Mouse (Mus musculus) heart, postnatal 0 days (tissue): ENCODE results near the gene Wdr91. TPM values are rescaled to one million over a fixed set of nuclear protein-coding genes. Genes with fewer than 3 reads are reported as not detected.

ENCODE experiments used
- ATAC-seq: fragments of 200-750 bp; cut with Nextera tagmentation; 2 replicates; pipeline ENCODE4 v1.8.0; 2017; ENCODE audit warnings: low read depth, moderate number of reproducible peaks, moderate library complexity; ENCODE audit not compliant: insufficient read depth
- DNase-seq: peaks from one replicate; pipeline ENCODE4 v3.0.0-alpha.2; 2016; ENCODE audit warnings: low spot score
- H3K27ac ChIP-seq: fragments of 300-500 bp; sonication (generic); 2 replicates; pipeline ENCODE4 v1.5.1; 2014; ENCODE audit warnings: low read depth, mild to moderate bottlenecking
- H3K27me3 ChIP-seq: fragments of 300-500 bp; sonication (generic); 2 replicates; pipeline ENCODE4 v1.6.1; 2014; ENCODE audit warnings: low read length, mixed read lengths; ENCODE audit not compliant: control insufficient read depth, insufficient read depth
- H3K36me3 ChIP-seq: fragments of 300-500 bp; sonication (generic); replicated peaks from 2 replicates; pipeline ENCODE4 v1.6.1; 2014; ENCODE audit warnings: low read length, mixed read lengths; ENCODE audit not compliant: control insufficient read depth, insufficient read depth
- H3K4me1 ChIP-seq: fragments of 300-500 bp; sonication (generic); 2 replicates; pipeline ENCODE4 v1.6.1; 2014; ENCODE audit warnings: antibody characterized with exemption; ENCODE audit not compliant: control insufficient read depth, insufficient read depth
- H3K4me2 ChIP-seq: fragments of 300-500 bp; sonication (generic); 2 replicates; pipeline ENCODE4 v1.6.1; 2014; ENCODE audit warnings: low read depth, mild to moderate bottlenecking, low read length, moderate library complexity
- H3K4me3 ChIP-seq: fragments of 300-500 bp; sonication (generic); 2 replicates; pipeline ENCODE4 v1.5.1; 2014; ENCODE audit warnings: low read depth, low read length
- H3K9ac ChIP-seq: fragments of 300-500 bp; sonication (generic); replicated peaks from 2 replicates; pipeline ENCODE4 v1.6.1; 2014; ENCODE audit warnings: low read depth, low read length, mixed read lengths
- H3K9me3 ChIP-seq: fragments of 300-500 bp; sonication (generic); replicated peaks from 2 replicates; pipeline ENCODE4 v1.6.1; 2016; ENCODE audit warnings: low read length; ENCODE audit not compliant: control insufficient read depth
- CTCF ChIP-seq: IDR thresholded peaks from 2 replicates; pipeline ENCODE4 v1.5.1; 2016; ENCODE audit warnings: antibody characterized with exemption, control low read depth, low read depth
- EP300 ChIP-seq: IDR thresholded peaks from 2 replicates; pipeline ENCODE4 v1.6.1; 2016; ENCODE audit warnings: antibody characterized with exemption, low read depth
- WGBS: fragments of 180-500 bp; shearing (Covaris S2); extraction: QIAGEN DNeasy Blood & Tissue Kit; methylation state at CpG from one replicate; pipeline ENCODE4 v1.1.7; 2014; 5-methylcytosine and 5-hydroxymethylcytosine counted together
- polyA plus RNA-seq: library from polyadenylated mRNA; unstranded; fragments of >200 nt; fragmentation: Nextera tagmentation; extraction: Ambion mirVana; gene quantifications from 2 replicates; pipeline ENCODE4 v1.2.1, GENCODE M21; 2015
- total RNA-seq: library from RNA; depleted of rRNA; stranded (reverse); fragments of >200 nt; gene quantifications from 2 replicates; pipeline ENCODE4 v1.2.3, GENCODE M21; 2014; ENCODE audit warnings: low replicate concordance

The Wdr91 gene
- total and polyA plus RNA-seq, 2 experiments from 2014 or later: 8.6 to 25.2 TPM

DNA sequence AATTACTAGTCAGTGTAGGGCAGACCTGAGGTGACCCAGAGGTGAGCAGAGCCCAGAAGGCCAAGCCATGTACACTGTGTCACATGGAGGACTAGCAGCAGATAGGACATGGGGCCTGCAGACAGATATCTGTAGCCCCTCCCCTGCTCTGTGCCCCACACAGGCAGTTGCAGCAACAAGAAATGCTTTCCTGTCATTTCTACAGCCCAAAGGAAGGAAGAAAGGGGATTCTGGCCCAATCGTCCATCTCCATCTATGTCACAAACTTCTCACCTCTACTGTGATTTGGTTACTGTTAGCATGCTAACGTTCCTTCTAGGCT lies 33.9 kb downstream of the Wdr91 start:
- peak overlapping the region; percentile 77 for H3K4me3 ChIP-seq

DNA sequence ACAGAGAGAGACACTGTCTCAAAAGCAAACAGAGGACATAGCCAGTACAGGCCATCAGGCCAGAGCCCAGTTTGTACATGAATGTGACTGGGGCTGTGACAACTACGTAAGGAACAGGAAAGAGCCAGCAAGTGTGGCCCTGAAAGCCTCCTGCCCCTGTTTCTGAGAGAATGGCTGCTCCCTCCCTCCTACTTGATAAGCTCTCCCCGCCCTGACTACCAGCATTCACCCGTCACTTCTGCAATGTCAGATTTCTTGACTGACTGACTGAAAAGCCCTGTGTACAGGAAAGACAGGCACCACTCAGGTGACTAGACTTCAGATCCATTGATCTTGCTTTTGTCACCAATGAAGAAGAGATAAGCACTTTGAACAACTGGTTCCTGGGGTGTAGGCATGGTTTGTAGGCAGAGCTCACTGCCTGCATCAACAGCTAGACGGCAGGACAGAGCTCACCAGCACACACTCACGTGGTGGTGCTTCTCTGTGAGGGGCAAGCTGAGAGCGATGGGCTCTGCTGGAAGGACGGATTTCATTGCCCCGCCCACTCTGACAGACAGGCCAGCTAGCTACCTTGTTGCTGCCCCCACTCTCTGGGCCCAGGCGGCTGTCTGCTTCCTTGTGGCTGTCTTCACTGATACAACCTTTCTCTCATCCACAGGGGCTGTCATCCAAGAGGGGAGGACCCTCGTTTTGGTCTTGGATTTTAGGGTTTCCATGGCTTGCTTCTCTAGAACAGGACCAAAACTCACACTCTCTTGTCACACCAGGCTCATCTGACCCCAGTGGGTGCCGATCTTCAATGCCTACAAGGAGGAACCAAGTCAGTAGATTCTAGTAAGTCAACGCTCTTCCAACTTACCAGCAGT lies 34.5 kb downstream of the Wdr91 start:
- Histone ChIP-seq H3K4me2 (peak overlapping the region; percentile 69; the same call in 1 of the 2 replicates), H3K27ac (peak overlapping the region; percentile 95), H3K36me3 (peaks cover 10% of the 10 kb centered on the region), H3K4me3 (no peak overlapping the region), H3K27me3 (no peaks in the 10 kb centered on the region), H3K4me1 (peaks cover 25% of the 10 kb centered on the region), H3K9ac (no peak overlapping the region), H3K9me3 (no peaks in the 10 kb centered on the region)
- 40% methylated on average over 12 of the region's 12 CpGs for WGBS
- DNase-seq (no peak), ATAC-seq (no peak)
- TF ChIP-seq CTCF: peak; percentile 18; the same call in 1 of the 2 replicates
- no peak for TF ChIP-seq EP300

More for the DNA sequence above, 33.9 kb downstream of the Wdr91 start:
- H3K36me3 ChIP-seq: peaks cover 14% of the 10 kb centered on the region
- peak overlapping the region; percentile 95 for H3K27ac ChIP-seq
- ATAC-seq (no peak), DNase-seq (no peak)
- no peaks in the 10 kb centered on the region for H3K27me3 ChIP-seq
- peaks cover 25% of the 10 kb centered on the region for H3K4me1 ChIP-seq
- WGBS: 19% methylated on average over 2 of the region's 2 CpGs
- H3K9me3 ChIP-seq: no peaks in the 10 kb centered on the region
- TF ChIP-seq CTCF (no peak), EP300 (no peak)
- peak overlapping the region; percentile 69 for H3K4me2 ChIP-seq
- no peak overlapping the region for H3K9ac ChIP-seq

GRCm38 (mm10) chr6:34875268-34875761 lies 35.4 kb downstream of the Wdr91 start:
- Histone ChIP-seq H3K36me3 (peaks cover under 1% of the 10 kb centered on the region), H3K9ac (no peak overlapping the region), H3K4me2 (peak overlapping the region; percentile 22; the same call in 1 of the 2 replicates), H3K27me3 (no peaks in the 10 kb centered on the region), H3K4me3 (no peak overlapping the region), H3K27ac (peak overlapping the region; percentile 95), H3K9me3 (no peaks in the 10 kb centered on the region), H3K4me1 (peaks cover 25% of the 10 kb centered on the region)
- DNase-seq (no peak), ATAC-seq (no peak)
- WGBS: 66% methylated on average over 15 of the region's 15 CpGs
- TF ChIP-seq EP300 (no peak), CTCF (no peak)

DNA sequence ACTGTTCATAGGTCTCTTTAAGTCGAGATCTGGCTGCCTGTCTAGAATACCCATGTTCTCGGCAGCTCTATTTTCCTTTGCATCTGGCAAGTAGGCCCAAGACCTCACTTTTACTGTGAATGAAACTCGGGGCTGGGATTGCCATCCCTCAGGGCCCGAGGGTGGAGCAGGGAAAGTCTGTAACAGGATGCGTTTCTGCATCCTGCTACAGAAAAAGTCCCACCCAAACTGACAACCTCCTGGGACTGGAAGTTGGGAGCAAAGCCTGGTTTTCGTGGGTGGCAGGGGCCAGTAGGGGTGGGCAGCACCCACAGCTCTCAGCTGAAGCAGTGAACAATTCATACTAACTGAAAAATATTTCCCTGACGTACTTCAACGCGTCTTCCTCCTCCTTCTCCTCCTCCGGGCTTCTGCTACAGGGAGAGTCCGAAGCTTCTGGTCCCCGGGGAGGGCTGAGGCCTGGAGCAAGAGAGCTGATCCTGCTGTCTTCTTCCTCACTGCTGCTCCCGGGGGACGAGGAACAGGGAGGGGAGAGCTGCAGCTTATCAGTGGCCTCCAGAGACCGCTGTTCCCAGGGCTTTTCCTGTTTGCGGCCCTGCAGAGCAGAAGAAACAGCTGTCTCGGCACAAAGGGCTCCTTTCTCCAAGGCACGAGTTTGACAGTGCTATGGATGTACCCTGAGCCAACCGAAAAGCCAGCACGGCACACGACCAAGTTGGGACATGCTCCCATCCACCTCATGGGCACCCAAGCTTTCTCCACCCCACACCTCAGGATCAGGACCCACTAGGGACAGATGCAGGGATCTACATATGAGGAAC lies 36.4 kb downstream of the Wdr91 start:
- peaks cover 25% of the 10 kb centered on the region for H3K4me1 ChIP-seq

DNA sequence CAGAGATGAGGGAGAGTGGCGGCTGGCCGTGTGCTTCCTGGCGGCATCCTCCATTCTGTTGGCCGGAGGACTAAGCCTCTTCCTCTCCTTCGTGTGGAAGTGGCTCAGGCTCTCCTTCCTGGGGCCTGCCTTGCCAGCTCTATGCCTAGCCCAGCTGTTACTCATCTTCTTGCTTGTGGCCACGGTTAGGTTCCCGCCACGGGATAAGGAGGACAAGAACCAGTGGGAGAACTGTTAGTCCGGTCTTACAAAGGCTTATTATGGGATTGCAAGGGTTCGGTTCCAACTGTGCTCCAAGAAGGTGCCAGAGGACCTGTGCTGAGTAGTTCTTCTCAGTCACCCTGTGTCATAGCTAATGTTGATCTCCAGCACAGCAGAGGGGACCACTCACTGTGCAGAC lies 37.8 kb downstream of the Wdr91 start:
- DNase-seq (no peak), ATAC-seq (no peak)
- Histone ChIP-seq H3K27me3 (no peaks in the 10 kb centered on the region), H3K27ac (peak overlapping the region; percentile 95), H3K4me1 (peaks cover 20% of the 10 kb centered on the region), H3K9me3 (no peaks in the 10 kb centered on the region), H3K4me3 (no peak overlapping the region), H3K9ac (no peak overlapping the region), H3K4me2 (no peak overlapping the region), H3K36me3 (no peaks in the 10 kb centered on the region)
- 73% methylated on average over 10 of the region's 10 CpGs for WGBS
- TF ChIP-seq EP300 (no peak), CTCF (no peak)

More for the DNA sequence above, 36.4 kb downstream of the Wdr91 start:
- Histone ChIP-seq H3K9me3 (no peaks in the 10 kb centered on the region), H3K4me2 (0 out of 2 replicates have a peak overlapping the region, but pooled peaks have one; percentile 4), H3K27ac (peak overlapping the region; percentile 95), H3K36me3 (no peaks in the 10 kb centered on the region), H3K4me3 (no peak overlapping the region), H3K9ac (no peak overlapping the region), H3K27me3 (no peaks in the 10 kb centered on the region)
- TF ChIP-seq CTCF: peak; percentile 23; the same call in 1 of the 2 replicates
- TF ChIP-seq EP300: peak; percentile 87
- WGBS: 30% methylated on average over 21 of the region's 21 CpGs
- DNase-seq (peak; percentile 72), ATAC-seq (peak; percentile 24)
